Mouse (Mus musculus): ENCODE data around the gene Fars2. TPM values are rescaled to one million over a fixed set of nuclear protein-coding genes. Genes with fewer than 3 reads are reported as not detected.
"Not testable (repeated sequence)": the region's sequence is repeated elsewhere in the genome, so short reads cannot be mapped to it uniquely, and the experiment has no call there.

Gene Fars2
- polyA plus RNA-seq, 1 experiment from 2014 or later = 32.2 TPM

DNA sequence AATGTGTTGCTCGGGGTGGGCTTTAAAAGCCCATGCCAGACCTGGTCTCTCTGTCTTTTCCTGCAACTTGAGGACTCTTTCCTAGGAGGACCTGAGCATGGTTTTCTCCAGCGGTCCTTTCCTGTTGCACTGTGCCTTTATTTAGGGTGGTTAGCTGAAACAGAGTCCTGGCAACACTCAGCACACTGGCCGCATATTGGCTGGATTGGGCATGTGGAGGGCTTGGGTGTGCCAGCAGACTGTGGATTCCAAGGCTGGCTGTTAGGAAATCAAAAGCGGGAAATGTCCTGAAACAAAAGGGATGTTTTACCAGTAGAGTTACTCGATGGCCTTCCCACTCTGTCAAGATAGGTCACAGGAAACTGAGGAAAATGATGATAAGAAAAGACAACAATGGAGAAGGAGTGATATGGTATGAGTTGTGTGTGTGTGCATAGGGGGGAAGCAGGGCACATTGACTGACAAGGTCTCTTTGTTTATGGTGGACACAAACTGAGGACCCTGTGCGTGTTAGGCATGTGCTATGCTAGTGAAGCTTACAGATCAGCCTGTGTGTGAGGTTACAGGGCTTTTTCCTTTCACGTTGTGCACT is 39.2 kb downstream of the Fars2 start:
- no peak overlapping the region for H3K4me2 ChIP-seq (ENCODE audit: low read length)

DNA sequence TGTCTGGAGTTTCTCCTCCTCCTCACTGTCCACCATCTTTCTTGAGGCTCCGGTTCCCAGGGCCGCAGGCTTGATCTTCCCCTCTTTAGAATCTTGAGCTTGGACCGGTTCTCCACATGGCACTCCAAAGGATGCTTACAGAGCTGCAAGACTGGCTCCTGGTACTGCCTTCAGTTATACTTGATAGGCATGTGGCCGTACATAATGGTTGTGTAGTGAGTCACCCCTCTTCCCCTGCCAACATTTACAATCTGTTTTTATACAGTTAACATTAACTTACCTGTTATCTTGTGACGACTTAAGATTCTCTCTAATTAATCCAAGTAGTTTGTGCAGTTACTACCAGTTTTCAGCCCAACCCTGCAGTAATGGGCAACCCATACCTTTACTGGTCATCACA is 46.2 kb downstream of the Fars2 start:
- ATAC-seq = no peak

More for the DNA sequence above, 39.2 kb downstream of the Fars2 start:
- Histone ChIP-seq H3K4me3 (replicated peaks; ENCODE audit: low read length) (no peak overlapping the region), H3K27ac (ENCODE audit: low read length) (no peak overlapping the region), H3K9ac (replicated peaks; ENCODE audit: low read depth, low read length) (no peak overlapping the region), H3K9me3 (ENCODE audit: control insufficient read depth, low read length) (no peaks in the 10 kb centered on the region), H3K4me1 (replicated peaks; ENCODE audit: control insufficient read depth, insufficient read depth, low read length) (peaks cover 5% of the 10 kb centered on the region; the same call in 1 of the 2 replicates), H3K27me3 (replicated peaks; ENCODE audit: control insufficient read depth, insufficient read depth, low read length) (no peaks in the 10 kb centered on the region), H3K36me3 (ENCODE audit: control insufficient read depth, insufficient read depth) (no peaks in the 10 kb centered on the region)
- 94% methylated on average over 7 of the region's 7 CpGs for WGBS
- no peak for ATAC-seq

DNA sequence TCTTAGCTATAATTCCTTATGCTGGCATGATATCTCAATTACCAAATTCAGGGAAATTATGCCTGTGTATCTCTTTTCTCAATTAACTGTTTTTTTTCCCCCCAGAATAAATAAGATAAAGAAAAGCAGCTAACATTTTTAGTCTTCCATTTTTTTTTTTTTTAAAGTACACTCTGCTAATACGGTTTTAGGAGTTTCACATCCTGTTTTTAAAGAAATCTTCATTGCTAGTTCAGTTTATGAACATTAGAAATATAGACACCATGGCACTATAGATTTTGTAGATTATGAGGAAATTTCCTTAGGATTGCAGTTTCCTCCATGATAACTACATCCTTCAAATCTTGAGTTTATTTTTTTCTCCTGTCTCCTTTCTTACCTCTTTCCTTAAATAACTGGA is 46.7 kb downstream of the Fars2 start:
- WGBS = 87% methylated on average over 1 of the region's 1 CpGs
- H3K9me3 ChIP-seq (ENCODE audit: control insufficient read depth, low read length) = no peaks in the 10 kb centered on the region
- H3K4me3 ChIP-seq (replicated peaks; ENCODE audit: low read length) = no peak overlapping the region

More for the DNA sequence above, 46.2 kb downstream of the Fars2 start:
- H3K4me2 ChIP-seq (ENCODE audit: low read length) = no peak overlapping the region
- no peak overlapping the region for H3K27ac ChIP-seq (ENCODE audit: low read length)
- H3K4me3 ChIP-seq (replicated peaks; ENCODE audit: low read length) = no peak overlapping the region
- H3K9ac ChIP-seq (replicated peaks; ENCODE audit: low read depth, low read length) = no peak overlapping the region
- H3K36me3 ChIP-seq (ENCODE audit: control insufficient read depth, insufficient read depth) = no peaks in the 10 kb centered on the region
- peaks cover 7% of the 10 kb centered on the region; the same call in 1 of the 2 replicates for H3K4me1 ChIP-seq (replicated peaks; ENCODE audit: control insufficient read depth, insufficient read depth, low read length)
- H3K27me3 ChIP-seq (replicated peaks; ENCODE audit: control insufficient read depth, insufficient read depth, low read length) = no peaks in the 10 kb centered on the region
- WGBS = 65% methylated on average over 5 of the region's 5 CpGs
- no peaks in the 10 kb centered on the region for H3K9me3 ChIP-seq (ENCODE audit: control insufficient read depth, low read length)

DNA sequence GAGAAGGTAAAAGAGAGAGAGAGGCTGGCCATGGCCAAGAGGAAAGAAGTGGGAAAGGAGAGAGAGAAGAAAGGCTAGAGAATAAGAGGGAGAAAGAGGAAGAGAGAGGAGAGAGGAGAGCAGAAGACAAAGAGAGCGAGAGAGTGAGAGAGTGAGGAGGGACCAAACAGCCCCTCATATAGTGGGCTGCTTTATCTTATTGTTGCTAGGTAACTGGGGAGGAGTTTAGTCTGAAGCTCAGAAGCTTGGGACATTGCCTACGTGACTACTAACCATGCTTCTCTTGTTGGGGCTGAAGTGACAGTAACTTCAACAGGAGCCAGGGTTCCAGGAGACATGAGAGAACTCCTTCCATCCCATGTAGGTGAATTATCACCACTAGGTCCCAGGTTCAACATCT is 55.8 kb downstream of the Fars2 start:
- not testable (repeated sequence) for ATAC-seq; H3K4me3 ChIP-seq (replicated peaks; ENCODE audit: low read length); H3K27ac ChIP-seq (ENCODE audit: low read length); H3K9me3 ChIP-seq (ENCODE audit: control insufficient read depth, low read length); H3K9ac ChIP-seq (replicated peaks; ENCODE audit: low read depth, low read length); H3K4me2 ChIP-seq (ENCODE audit: low read length); H3K36me3 ChIP-seq (ENCODE audit: control insufficient read depth, insufficient read depth); H3K4me1 ChIP-seq (replicated peaks; ENCODE audit: control insufficient read depth, insufficient read depth, low read length); H3K27me3 ChIP-seq (replicated peaks; ENCODE audit: control insufficient read depth, insufficient read depth, low read length)
- WGBS = 57% methylated on average over 2 of the region's 2 CpGs

More for the DNA sequence above, 46.7 kb downstream of the Fars2 start:
- ATAC-seq = no peak
- Histone ChIP-seq H3K27me3 (replicated peaks; ENCODE audit: control insufficient read depth, insufficient read depth, low read length) (no peaks in the 10 kb centered on the region), H3K36me3 (ENCODE audit: control insufficient read depth, insufficient read depth) (no peaks in the 10 kb centered on the region), H3K4me2 (ENCODE audit: low read length) (no peak overlapping the region), H3K9ac (replicated peaks; ENCODE audit: low read depth, low read length) (no peak overlapping the region), H3K4me1 (replicated peaks; ENCODE audit: control insufficient read depth, insufficient read depth, low read length) (peaks cover 7% of the 10 kb centered on the region; the same call in 1 of the 2 replicates), H3K27ac (ENCODE audit: low read length) (no peak overlapping the region)

DNA sequence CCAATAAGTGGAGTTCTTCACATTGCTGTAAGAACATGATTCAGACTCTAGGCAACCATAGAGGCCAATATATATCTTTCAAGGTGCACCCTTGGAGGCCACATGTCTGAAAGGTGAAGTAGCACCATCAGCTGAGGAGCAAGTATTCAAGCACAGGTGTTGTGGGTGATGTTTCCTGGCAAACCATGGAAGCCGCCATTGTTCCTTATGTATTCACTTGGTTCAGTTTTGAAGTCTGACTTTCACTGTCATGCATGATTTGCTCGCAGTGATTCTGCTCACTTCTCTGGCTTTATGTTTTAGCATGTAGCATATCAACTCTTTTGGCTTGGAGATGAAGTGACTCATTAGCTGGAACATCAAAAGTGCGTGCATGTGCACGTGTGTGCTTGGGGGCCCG is 56.9 kb downstream of the Fars2 start:
- Histone ChIP-seq H3K9me3 (ENCODE audit: control insufficient read depth, low read length) (no peaks in the 10 kb centered on the region), H3K9ac (replicated peaks; ENCODE audit: low read depth, low read length) (no peak overlapping the region), H3K27ac (ENCODE audit: low read length) (no peak overlapping the region), H3K36me3 (ENCODE audit: control insufficient read depth, insufficient read depth) (no peaks in the 10 kb centered on the region), H3K4me3 (replicated peaks; ENCODE audit: low read length) (no peak overlapping the region), H3K4me1 (replicated peaks; ENCODE audit: control insufficient read depth, insufficient read depth, low read length) (no peaks in the 10 kb centered on the region), H3K27me3 (replicated peaks; ENCODE audit: control insufficient read depth, insufficient read depth, low read length) (no peaks in the 10 kb centered on the region), H3K4me2 (ENCODE audit: low read length) (no peak overlapping the region)
- 91% methylated on average over 5 of the region's 5 CpGs for WGBS
- no peak for ATAC-seq

DNA sequence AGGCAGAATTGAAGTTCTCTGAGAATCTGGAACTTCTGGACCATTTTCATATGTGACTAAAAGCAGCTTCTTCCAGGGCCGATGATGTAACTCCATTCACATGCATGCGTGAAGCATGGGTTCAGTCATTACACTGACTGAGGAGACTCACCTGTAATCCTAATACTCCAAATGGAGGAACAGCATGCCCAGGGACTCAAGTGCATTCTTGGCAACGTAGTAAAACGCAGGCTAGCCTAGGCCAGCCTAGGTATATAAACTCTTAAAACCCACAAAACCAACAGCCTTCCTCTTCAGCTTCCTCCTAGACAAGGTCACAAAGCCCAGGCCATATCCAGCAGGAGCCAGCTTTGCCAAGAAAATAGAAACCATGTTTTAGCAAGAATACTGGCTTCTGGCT is 57.6 kb downstream of the Fars2 start:
- Histone ChIP-seq H3K9ac (replicated peaks; ENCODE audit: low read depth, low read length) (no peak overlapping the region), H3K4me3 (replicated peaks; ENCODE audit: low read length) (no peak overlapping the region), H3K36me3 (ENCODE audit: control insufficient read depth, insufficient read depth) (no peaks in the 10 kb centered on the region), H3K9me3 (ENCODE audit: control insufficient read depth, low read length) (no peaks in the 10 kb centered on the region), H3K27ac (ENCODE audit: low read length) (no peak overlapping the region), H3K4me2 (ENCODE audit: low read length) (no peak overlapping the region), H3K27me3 (replicated peaks; ENCODE audit: control insufficient read depth, insufficient read depth, low read length) (no peaks in the 10 kb centered on the region), H3K4me1 (replicated peaks; ENCODE audit: control insufficient read depth, insufficient read depth, low read length) (no peaks in the 10 kb centered on the region)
- no peak for ATAC-seq
- 98% methylated on average over 4 of the region's 4 CpGs for WGBS

DNA sequence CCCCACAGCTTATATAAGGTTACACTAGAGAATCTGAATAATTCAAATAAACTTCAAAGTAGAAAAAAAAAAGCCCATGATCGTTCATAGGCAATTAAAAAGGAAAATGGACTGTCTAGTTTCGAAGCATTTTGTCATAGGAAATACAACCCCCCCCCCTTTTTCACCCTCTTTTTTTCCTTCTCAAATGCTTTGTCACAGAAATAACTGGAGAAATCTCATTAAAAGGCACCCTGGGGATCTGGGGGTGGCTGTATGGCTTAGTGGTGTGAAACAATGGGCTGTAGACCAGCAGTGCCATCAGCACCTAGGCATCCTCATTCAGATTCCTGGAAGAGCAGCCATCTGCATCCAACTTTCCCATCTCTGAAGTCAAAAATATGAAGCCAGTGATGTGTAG is 64.0 kb downstream of the Fars2 start:
- no peak overlapping the region for H3K4me2 ChIP-seq (ENCODE audit: low read length)
- WGBS = 32% methylated on average over 2 of the region's 2 CpGs
- no peak overlapping the region for H3K27ac ChIP-seq (ENCODE audit: low read length)
- H3K36me3 ChIP-seq (ENCODE audit: control insufficient read depth, insufficient read depth) = no peaks in the 10 kb centered on the region
- ATAC-seq = no peak
- H3K9me3 ChIP-seq (ENCODE audit: control insufficient read depth, low read length) = no peaks in the 10 kb centered on the region
- no peaks in the 10 kb centered on the region for H3K4me1 ChIP-seq (replicated peaks; ENCODE audit: control insufficient read depth, insufficient read depth, low read length)
- no peak overlapping the region for H3K9ac ChIP-seq (replicated peaks; ENCODE audit: low read depth, low read length)
- H3K27me3 ChIP-seq (replicated peaks; ENCODE audit: control insufficient read depth, insufficient read depth, low read length) = no peaks in the 10 kb centered on the region
- H3K4me3 ChIP-seq (replicated peaks; ENCODE audit: low read length) = no peak overlapping the region

DNA sequence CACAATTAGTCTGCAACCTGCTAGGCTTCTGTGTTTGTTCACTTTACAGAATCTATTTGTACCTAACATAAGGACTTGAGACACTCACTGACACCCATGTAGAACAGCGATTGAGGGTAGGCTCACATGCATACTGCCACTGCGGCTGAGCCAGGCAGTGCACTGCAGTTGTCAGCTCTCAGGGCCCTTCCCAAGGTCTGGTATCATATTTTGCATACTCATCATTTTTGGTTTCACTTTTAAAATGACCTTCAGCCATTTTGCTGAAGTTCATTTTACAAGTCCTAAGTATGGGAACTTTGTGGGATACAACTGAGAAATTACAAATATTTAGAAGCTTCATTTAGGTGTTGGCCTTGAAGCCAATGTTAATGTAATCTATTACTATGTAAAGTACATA is 73.4 kb downstream of the Fars2 start:
- Histone ChIP-seq H3K9ac (replicated peaks; ENCODE audit: low read depth, low read length) (no peak overlapping the region), H3K9me3 (ENCODE audit: control insufficient read depth, low read length) (no peaks in the 10 kb centered on the region), H3K36me3 (ENCODE audit: control insufficient read depth, insufficient read depth) (no peaks in the 10 kb centered on the region), H3K27ac (ENCODE audit: low read length) (no peak overlapping the region), H3K4me1 (replicated peaks; ENCODE audit: control insufficient read depth, insufficient read depth, low read length) (peaks cover 4% of the 10 kb centered on the region; the same call in 1 of the 2 replicates), H3K4me2 (ENCODE audit: low read length) (no peak overlapping the region), H3K27me3 (replicated peaks; ENCODE audit: control insufficient read depth, insufficient read depth, low read length) (no peaks in the 10 kb centered on the region), H3K4me3 (replicated peaks; ENCODE audit: low read length) (no peak overlapping the region)
- ATAC-seq = no peak
- 91% methylated on average over 2 of the region's 2 CpGs for WGBS

DNA sequence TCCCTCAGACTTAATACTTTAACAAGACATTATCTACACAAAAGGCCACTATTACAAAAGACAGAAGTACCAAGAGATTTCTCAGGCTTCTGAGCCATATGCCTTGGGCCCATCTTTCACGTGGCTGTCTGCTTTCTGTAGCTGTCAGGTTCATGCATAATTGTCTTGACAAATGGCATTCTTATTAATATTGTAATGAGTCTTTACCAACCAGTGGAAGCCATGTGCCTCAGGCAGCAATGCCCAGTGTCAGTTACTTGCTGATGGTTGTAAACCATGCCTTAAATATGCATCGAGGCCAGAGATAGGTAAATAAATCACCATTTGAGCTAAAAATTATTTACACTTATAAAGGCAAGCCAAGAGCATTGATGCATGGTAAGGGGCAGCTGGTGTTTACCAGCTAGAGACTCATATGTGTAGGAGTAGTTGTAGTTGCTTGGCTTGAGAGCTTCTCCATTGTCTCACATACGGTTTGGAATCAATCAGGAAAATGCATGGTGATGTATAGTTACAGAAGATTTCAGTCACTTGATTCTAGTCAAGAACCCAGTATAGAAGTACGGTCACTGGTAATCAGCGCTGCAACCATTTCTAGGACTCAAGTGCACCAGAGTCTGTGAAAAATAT is 76.4 kb downstream of the Fars2 start:
- peaks cover 4% of the 10 kb centered on the region; the same call in 1 of the 2 replicates for H3K4me1 ChIP-seq (replicated peaks; ENCODE audit: control insufficient read depth, insufficient read depth, low read length)
- no peak overlapping the region for H3K9ac ChIP-seq (replicated peaks; ENCODE audit: low read depth, low read length)
- no peaks in the 10 kb centered on the region for H3K9me3 ChIP-seq (ENCODE audit: control insufficient read depth, low read length)
- no peaks in the 10 kb centered on the region for H3K36me3 ChIP-seq (ENCODE audit: control insufficient read depth, insufficient read depth)
- peak; percentile 63 for ATAC-seq
- 59% methylated on average over 5 of the region's 5 CpGs for WGBS
- no peak overlapping the region for H3K4me3 ChIP-seq (replicated peaks; ENCODE audit: low read length)
- 0 out of 2 replicates have a peak overlapping the region, but pooled peaks have one; percentile 2 for H3K27ac ChIP-seq (ENCODE audit: low read length)
- H3K27me3 ChIP-seq (replicated peaks; ENCODE audit: control insufficient read depth, insufficient read depth, low read length) = no peaks in the 10 kb centered on the region
- H3K4me2 ChIP-seq (ENCODE audit: low read length) = no peak overlapping the region

Measured in forebrain, embryonic 16.5 days (tissue).